Mouse (Mus musculus) E14TG2a.4 (cell line): Measurements from ENCODE around the gene Ppfia2.

Experiments
- CTCF ChIP-seq: conservative IDR thresholded peaks from 2 replicates; pipeline ENCODE4 v1.5.1; 2014; ENCODE audit warnings: low read length
- NANOG ChIP-seq: IDR thresholded peaks from 2 replicates; pipeline ENCODE4 v1.6.1; 2014; ENCODE audit warnings: borderline replicate concordance, low read length, mixed read lengths
- POU5F1 ChIP-seq: IDR thresholded peaks from 2 replicates; pipeline ENCODE4 v1.6.1; 2014; ENCODE audit warnings: low read length, borderline replicate concordance

DNA sequence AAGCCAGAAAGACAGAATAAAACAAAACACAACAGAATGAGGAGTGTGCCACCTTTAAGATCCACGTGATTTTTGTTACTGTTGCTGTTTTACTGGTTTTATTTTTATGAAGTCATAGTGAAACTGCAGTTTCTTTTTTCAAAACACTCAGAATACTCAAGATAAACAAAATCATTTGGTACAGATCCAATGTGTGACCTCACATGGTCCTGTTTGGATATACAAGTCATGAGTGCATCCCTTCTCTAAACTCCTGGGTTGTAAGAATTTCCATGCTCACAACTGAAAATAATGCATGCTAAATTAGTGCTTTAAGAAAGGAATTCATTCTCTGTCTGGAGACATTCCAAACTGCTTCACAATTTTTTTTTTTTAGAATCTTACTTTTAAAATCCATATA is 469.3 kb downstream of the Ppfia2 start:
- TF ChIP-seq CTCF (no peak), POU5F1 (no peak), NANOG (no peak)
